Mouse (Mus musculus): ENCODE measurements around the gene Dynlt1c.
"Not testable (repeated sequence)": the region's sequence is repeated elsewhere in the genome, so short reads cannot be mapped to it uniquely, and the experiment has no call there.

GRCm38 (mm10) chr17:6645668-6646067, 44.2 kb downstream of the Dynlt1c start:
- not testable (repeated sequence) for TF ChIP-seq GATA1 (IDR thresholded peaks at IDR 0.05; ENCODE audit: borderline replicate concordance, low read length); FLI1 (IDR thresholded peaks at IDR 0.05; ENCODE audit: low read length)

Data from megakaryocyte, embryonic 14.5 days (primary cell).